ENCODE assay signal across 9 mouse cellular contexts in the genomic region with DNA sequence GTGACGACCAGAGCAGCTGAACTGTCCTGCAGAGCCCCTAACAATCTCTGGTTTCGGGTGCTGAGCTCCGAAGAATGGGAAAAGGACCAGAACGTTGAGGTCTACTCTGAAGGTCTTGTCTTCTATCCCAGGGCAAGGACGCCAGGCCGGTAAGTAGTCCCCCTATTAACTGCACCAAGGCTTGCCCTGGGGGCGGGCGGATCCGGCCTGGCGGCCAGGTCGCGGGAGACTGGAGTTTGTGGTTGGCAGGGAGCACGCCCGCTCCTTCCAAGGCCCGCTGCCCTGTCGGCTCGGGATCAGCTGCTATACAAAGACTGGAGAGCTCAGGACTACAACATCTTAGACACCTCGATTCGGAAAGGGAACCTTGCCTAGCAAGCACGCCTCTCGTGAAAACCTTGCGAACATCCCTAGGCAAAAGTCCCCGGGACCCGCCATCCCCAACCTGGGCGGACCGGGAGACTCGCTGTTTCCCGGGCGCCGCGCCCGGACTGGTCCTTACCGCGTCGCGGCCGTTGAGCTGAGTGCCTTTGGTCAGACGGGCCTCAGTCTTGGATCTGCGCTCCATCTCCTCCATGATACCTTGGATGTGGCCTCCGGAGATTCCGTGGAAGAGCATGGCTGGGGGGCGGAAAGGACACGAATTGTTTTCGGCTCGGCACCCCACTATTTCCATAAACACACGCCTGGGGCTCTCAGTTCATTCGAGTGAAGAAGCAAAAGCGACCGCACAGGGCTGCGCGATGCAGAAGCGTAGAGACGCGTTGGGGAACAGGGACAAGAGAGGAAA. TPM values are rescaled to one million over a fixed set of nuclear protein-coding genes. Genes with fewer than 3 reads are reported as not detected.
DNase-seq lines count a peak whose midpoint lies in the region; ATAC-seq and TF ChIP-seq lines count a peak whose summit lies in the region.
"Had no signal": no experiment of that assay in that cellular context is flagged by ENCODE, and none has a peak within 500 bp of the region (broad histone marks: within the 10 kb centered on the region; RNA-seq: fewer than 3 reads in every experiment).

No protein-coding gene starts in this region.

- H3K27ac ChIP-seq in testis, adult 2 months (ENCODE audit: control insufficient read depth, insufficient read depth, low read depth, low read length) = no peak overlapping the region
- H3K27ac ChIP-seq in heart, embryonic 16.5 days (ENCODE audit: low read length) = no peak overlapping the region
- peak overlapping the region; percentile 92 for H3K27ac ChIP-seq in limb, embryonic 13.5 days
- H3K27ac ChIP-seq in small intestine, adult 2 months (ENCODE audit: insufficient read depth, low read depth, low read length) = no peak overlapping the region

- TF ChIP-seq CTCF in testis, adult 2 months (IDR thresholded peaks at IDR 0.05; ENCODE audit: control insufficient read depth, insufficient read depth, insufficient replicate concordance, low read depth, low read length) = no peak
- no peak for TF ChIP-seq CTCF in small intestine, adult 2 months (IDR thresholded peaks at IDR 0.05; ENCODE audit: extremely low read depth, insufficient read length, insufficient replicate concordance, low read depth, low read length)

- no peak for TF ChIP-seq POLR2A in testis, adult 2 months (IDR thresholded peaks at IDR 0.05; ENCODE audit: control insufficient read depth, low read depth, low read length)
- no peak for TF ChIP-seq POLR2A in small intestine, adult 2 months (IDR thresholded peaks at IDR 0.05; ENCODE audit: low read depth, low read length)

- peak overlapping the region; percentile 68 for H3K4me3 ChIP-seq in testis, adult 2 months (ENCODE audit: control insufficient read depth, low read depth, low read length)
- H3K4me3 ChIP-seq in heart, embryonic 16.5 days (ENCODE audit: low read length) = peak overlapping the region; percentile 44
- H3K4me3 ChIP-seq in limb, embryonic 13.5 days = peak overlapping the region; percentile 71
- peak overlapping the region; percentile 39 for H3K4me3 ChIP-seq in small intestine, adult 2 months (ENCODE audit: low read depth, low read length)

- no peaks in the 10 kb centered on the region for H3K9me3 ChIP-seq in heart, embryonic 16.5 days (replicated peaks; ENCODE audit: control insufficient read depth, low read length)
- H3K9me3 ChIP-seq in limb, embryonic 13.5 days = no peaks in the 10 kb centered on the region

- H3K27me3 ChIP-seq in testis, adult 2 months (ENCODE audit: control insufficient read depth, insufficient read depth, low read length) = peaks cover 11% of the 10 kb centered on the region
- H3K27me3 ChIP-seq in heart, embryonic 16.5 days (ENCODE audit: control insufficient read depth, insufficient read depth, low read length) = peaks cover 62% of the 10 kb centered on the region
- peaks cover 54% of the 10 kb centered on the region for H3K27me3 ChIP-seq in limb, embryonic 13.5 days
- H3K27me3 ChIP-seq in small intestine, adult 2 months (ENCODE audit: control insufficient read depth, insufficient read depth, low read length) = peaks cover 91% of the 10 kb centered on the region

- peak; percentile 32 for ATAC-seq in heart, embryonic 16.5 days (replicated peaks; ENCODE audit: extremely low read depth, insufficient read depth, low FRiP score)
- no peak for ATAC-seq in limb, embryonic 13.5 days (ENCODE audit: low FRiP score, low read depth)
- ATAC-seq in megakaryocyte progenitor cell, adult 5-6 weeks (replicated peaks; ENCODE audit: poor library complexity) = no peak

- peak; percentile 57 for DNase-seq in adrenal gland, adult 2 months
- no peak for DNase-seq in adrenal gland, postnatal 14 days
- DNase-seq in testis, postnatal 14 days (ENCODE audit: low spot score) = no peak

- peak overlapping the region; percentile 61 for H3K4me2 ChIP-seq in heart, embryonic 16.5 days (ENCODE audit: low read depth, low read length)
- H3K4me2 ChIP-seq in limb, embryonic 13.5 days (replicated peaks) = peak overlapping the region; percentile 81

- peaks cover 12% of the 10 kb centered on the region for H3K4me1 ChIP-seq in testis, adult 2 months (ENCODE audit: control insufficient read depth, insufficient read depth, low read length)
- peaks cover 18% of the 10 kb centered on the region for H3K4me1 ChIP-seq in heart, embryonic 16.5 days (ENCODE audit: control insufficient read depth, insufficient read depth, low read length)
- peaks cover 45% of the 10 kb centered on the region for H3K4me1 ChIP-seq in limb, embryonic 13.5 days
- H3K4me1 ChIP-seq in small intestine, adult 2 months (ENCODE audit: control insufficient read depth, insufficient read depth, insufficient read length, low read length) = peaks cover 6% of the 10 kb centered on the region

- 4% methylated on average over 54 of the region's 54 CpGs for WGBS in heart, embryonic 16.5 days
- under 1% methylated on average over 54 of the region's 54 CpGs for WGBS in limb, embryonic 13.5 days
- 9% methylated on average over 54 of the region's 54 CpGs for whole genome bisulfite sequencing in small intestine, adult 2 months

- H3K36me3 ChIP-seq in testis, adult 2 months (ENCODE audit: control insufficient read depth, insufficient read depth, low read length) = no peaks in the 10 kb centered on the region
- H3K36me3 ChIP-seq in heart, embryonic 16.5 days (ENCODE audit: control insufficient read depth, insufficient read depth) = no peaks in the 10 kb centered on the region
- H3K36me3 ChIP-seq in limb, embryonic 13.5 days = no peaks in the 10 kb centered on the region
- no peaks in the 10 kb centered on the region for H3K36me3 ChIP-seq in small intestine, adult 2 months (ENCODE audit: control insufficient read depth, insufficient read depth, low read length)

- H3K9ac ChIP-seq in heart, embryonic 16.5 days (ENCODE audit: low read length) = peak overlapping the region; percentile 17; the same call in 1 of the 2 replicates
- H3K9ac ChIP-seq in limb, embryonic 13.5 days = peak overlapping the region; percentile 93

RNA-seq across cellular contexts. Expression of a gene that starts 6.9 kb away (rescaled TPM):
- not detected for total RNA-seq in adrenal gland, adult 2 months (2021)
- polyA plus RNA-seq in adrenal gland, adult 2 months (2012; rRNA removed) = 0.09 TPM in 1 of 2 replicates, not detected in the other
- total RNA-seq in adrenal gland, postnatal 14 days (2021) = 0.15 and 0.30 TPM in 2 replicates
- 0.36 and 0.52 TPM in 2 replicates for polyA plus RNA-seq in testis, adult 2 months (2012; rRNA removed)
- polyA plus RNA-seq in heart, embryonic 16.5 days (2015; fragmentation: Nextera tagmentation; extraction: Ambion mirVana) = 0.14 and 0.25 TPM in 2 replicates
- polyA plus RNA-seq in limb, embryonic 13.5 days (2015; fragmentation: Nextera tagmentation; extraction: Ambion mirVana) = 34.5 and 40.2 TPM in 2 replicates
- polyA plus RNA-seq in small intestine, adult 2 months (2012; rRNA removed) = not detected in 2 replicates
- total RNA-seq in megakaryocyte progenitor cell, adult 5-6 weeks (2015) = not detected in 2 replicates
- total RNA-seq in megakaryocyte progenitor cell, adult 5-6 weeks (2017) = not detected in 2 replicates
- total RNA-seq: hematopoietic stem cell, adult 5-6 weeks had no signal

RNA-seq across cellular contexts. Expression of a gene that starts 15.2 kb away (rescaled TPM):
- 10 to 100 TPM; 13.1 to 18.2 TPM for total RNA-seq in adrenal gland, adult 2 months (2021)
- 35.0 and 45.3 TPM in 2 replicates for polyA plus RNA-seq in adrenal gland, adult 2 months (2012; rRNA removed)
- total RNA-seq in adrenal gland, postnatal 14 days (2021) = 15.9 and 21.0 TPM in 2 replicates
- 9.3 and 12.1 TPM in 2 replicates for polyA plus RNA-seq in testis, adult 2 months (2012; rRNA removed)
- 26.8 and 29.4 TPM in 2 replicates for polyA plus RNA-seq in heart, embryonic 16.5 days (2015; fragmentation: Nextera tagmentation; extraction: Ambion mirVana)
- polyA plus RNA-seq in limb, embryonic 13.5 days (2015; fragmentation: Nextera tagmentation; extraction: Ambion mirVana) = 44.1 and 46.0 TPM in 2 replicates
- polyA plus RNA-seq in small intestine, adult 2 months (2012; rRNA removed) = 12.4 and 14.6 TPM in 2 replicates
- total RNA-seq in megakaryocyte progenitor cell, adult 5-6 weeks (2015) = 21.2 and 25.5 TPM in 2 replicates
- 17.0 and 18.9 TPM in 2 replicates for total RNA-seq in megakaryocyte progenitor cell, adult 5-6 weeks (2017)

Comparison
In these comparisons a context has a peak if more than half of its experiments do, and no peak if none do; other contexts are left out.
1. RNA of a gene that starts 6.9 kb away (polyA plus RNA-seq): 34.5 to 40.2 TPM in limb, embryonic 13.5 days; 0.36 to 0.52 TPM in testis, adult 2 months, 0.14 to 0.25 TPM in heart, embryonic 16.5 days, 0.09 TPM in adrenal gland, adult 2 months and not detected in small intestine, adult 2 months; every median in the first group is over 10 times any median in the second.
2. Peak in every context shown above with its lines, with median percentiles within 50 percentile points of each other: H3K4me3 ChIP-seq.